Mouse (Mus musculus): Measurements from ENCODE around the gene Smoc1. TPM values are rescaled to one million over a fixed set of nuclear protein-coding genes. Genes with fewer than 3 reads are reported as not detected.
A peak's percentile ranks its signal among the peaks of the same experiment; 100 is the strongest.

Gene Smoc1
- 7.7 and 8.6 TPM in 2 replicates for polyA plus RNA-seq (2015; fragmentation: Nextera tagmentation; extraction: Ambion mirVana)

DNA sequence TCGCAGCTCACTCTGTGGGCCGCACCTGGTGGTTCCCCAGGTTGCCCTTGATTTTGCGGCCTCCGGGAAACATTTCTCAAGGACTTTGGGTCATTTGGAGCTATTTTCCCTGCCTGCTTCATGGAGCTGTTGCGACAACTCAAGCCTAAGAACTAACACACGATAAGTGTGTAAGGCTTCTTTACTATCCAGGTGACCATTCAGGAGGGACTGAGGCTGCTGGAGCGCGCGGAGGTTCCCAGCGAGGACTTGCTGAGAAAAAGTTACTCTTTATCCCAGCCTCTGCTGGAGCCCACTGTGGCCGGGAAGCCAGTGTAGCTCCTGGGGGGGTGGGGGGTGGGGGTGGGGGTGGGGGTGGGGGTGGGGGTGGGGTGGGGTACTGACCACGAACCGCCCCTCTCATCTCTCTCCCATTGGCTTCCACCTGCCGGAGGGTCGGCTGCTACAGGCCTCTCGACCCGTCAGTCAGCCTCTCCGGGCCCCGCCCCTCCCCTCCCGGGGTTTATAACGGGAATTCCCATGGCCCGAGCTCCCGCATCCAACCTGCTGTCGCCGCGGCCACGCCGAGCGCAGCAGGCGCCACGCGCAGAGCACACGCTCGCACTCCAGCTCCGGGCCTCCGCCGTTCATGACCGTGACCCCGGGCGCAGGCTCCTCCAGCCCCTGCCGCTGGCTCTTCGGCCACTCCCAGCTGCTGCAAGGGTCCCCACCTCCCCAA, at the start of gene Smoc1:
Gene Smoc1 (plus strand): TSS at position 532 of the 718 bp plus-strand sequence.
- Histone ChIP-seq H3K4me2 (replicated peaks) (peak within 1 kb of the TSS; percentile 98), H3K4me3 (peak within 1 kb of the TSS; percentile 64), H3K4me1 (peaks cover 38% of the 10 kb centered on the region), H3K9me3 (no peaks in the 10 kb centered on the region), H3K36me3 (no peaks in the 10 kb centered on the region), H3K27me3 (peaks cover 48% of the 10 kb centered on the region), H3K9ac (peak within 1 kb of the TSS; percentile 63), H3K27ac (peak within 1 kb of the TSS; percentile 34; the same call in 1 of the 2 replicates)
- peak; percentile 82 for ATAC-seq (ENCODE audit: low FRiP score, low read depth)
- WGBS, result 6% methylated on average over 31 of the region's 42 CpGs

DNA sequence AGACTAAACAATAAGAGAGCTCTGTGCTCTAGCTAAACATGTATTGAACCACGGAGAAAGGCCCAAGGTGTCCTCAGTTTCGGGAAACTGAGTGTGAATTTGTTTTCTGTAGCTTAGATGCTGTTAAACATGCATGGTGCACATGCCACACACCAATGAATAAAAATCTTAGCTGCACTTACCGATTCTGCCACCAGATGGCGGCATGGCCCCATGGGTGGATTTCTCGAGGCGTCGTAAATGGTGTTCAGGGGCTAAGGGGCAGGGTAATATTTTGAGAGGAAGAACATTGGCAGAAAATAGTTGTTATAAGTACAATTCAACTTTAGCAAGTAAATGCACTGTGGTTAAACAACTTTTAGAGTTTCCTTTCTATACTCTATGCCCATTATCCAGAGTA, 44.3 kb upstream of the Smoc1 start:
- Histone ChIP-seq H3K36me3 (no peaks in the 10 kb centered on the region), H3K4me3 (no peak overlapping the region), H3K27me3 (peaks cover 4% of the 10 kb centered on the region; the same call in 1 of the 2 replicates), H3K4me2 (replicated peaks) (no peak overlapping the region), H3K9me3 (no peaks in the 10 kb centered on the region), H3K4me1 (no peaks in the 10 kb centered on the region), H3K9ac (no peak overlapping the region), H3K27ac (no peak overlapping the region)
- ATAC-seq (ENCODE audit: low FRiP score, low read depth), result no peak
- 1% methylated on average over 7 of the region's 7 CpGs for WGBS

DNA sequence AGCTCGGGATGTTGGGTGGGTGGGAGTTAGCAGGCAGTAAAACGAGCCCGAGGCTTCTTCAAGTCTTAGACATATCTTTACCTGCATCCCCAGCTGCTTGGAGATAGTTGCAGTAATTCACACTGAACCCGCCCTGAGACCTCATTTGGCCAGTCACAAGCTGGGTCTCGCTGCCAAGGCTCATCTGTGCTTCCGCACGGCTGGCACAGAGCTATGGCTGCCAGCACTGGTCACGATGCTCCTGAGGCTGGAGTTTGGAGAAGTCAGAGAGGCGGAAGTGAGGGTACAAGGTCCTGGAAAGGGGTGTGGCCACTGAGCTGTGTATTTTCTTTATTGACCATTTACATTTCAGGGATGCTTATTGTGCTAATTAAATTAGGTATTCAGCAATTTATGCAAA, 42.9 kb upstream of the Smoc1 start:
- Histone ChIP-seq H3K36me3 (no peaks in the 10 kb centered on the region), H3K9ac (no peak overlapping the region), H3K4me2 (replicated peaks) (no peak overlapping the region), H3K4me1 (no peaks in the 10 kb centered on the region), H3K4me3 (no peak overlapping the region), H3K9me3 (no peaks in the 10 kb centered on the region), H3K27ac (no peak overlapping the region), H3K27me3 (peaks cover 4% of the 10 kb centered on the region; the same call in 1 of the 2 replicates)
- 70% methylated on average over 9 of the region's 9 CpGs for WGBS
- no peak for ATAC-seq (ENCODE audit: low FRiP score, low read depth)

DNA sequence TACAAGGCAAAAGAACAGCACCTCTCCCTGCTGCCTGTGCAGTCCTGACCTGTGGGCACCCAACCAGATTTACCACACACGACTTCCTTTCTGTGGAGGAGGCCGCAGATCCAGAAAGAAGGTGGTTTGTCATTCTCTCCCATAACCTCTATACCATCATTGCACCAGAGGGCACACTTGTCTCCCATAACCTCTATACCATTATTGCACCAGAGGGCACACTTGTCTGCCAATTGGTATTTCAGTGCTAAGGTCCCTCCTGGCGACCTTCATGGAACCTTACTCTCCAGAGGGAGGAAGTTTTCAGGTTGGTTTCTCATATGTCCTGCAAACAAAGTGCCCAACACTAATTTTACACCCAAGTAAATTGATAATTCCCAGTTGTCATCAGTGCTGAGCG, 40.0 kb upstream of the Smoc1 start:
- no peak overlapping the region for H3K27ac ChIP-seq
- no peak for ATAC-seq (ENCODE audit: low FRiP score, low read depth)
- no peak overlapping the region for H3K4me2 ChIP-seq (replicated peaks)
- H3K36me3 ChIP-seq, result no peaks in the 10 kb centered on the region
- WGBS, result 85% methylated on average over 4 of the region's 4 CpGs
- H3K27me3 ChIP-seq, result peaks cover 4% of the 10 kb centered on the region; the same call in 1 of the 2 replicates
- H3K9ac ChIP-seq, result no peak overlapping the region
- no peaks in the 10 kb centered on the region for H3K4me1 ChIP-seq
- H3K9me3 ChIP-seq, result no peaks in the 10 kb centered on the region
- no peak overlapping the region for H3K4me3 ChIP-seq

GRCm38 (mm10) chr12:80988286-80988685, 38.3 kb upstream of the Smoc1 start:
- H3K4me1 ChIP-seq, result no peaks in the 10 kb centered on the region

DNA sequence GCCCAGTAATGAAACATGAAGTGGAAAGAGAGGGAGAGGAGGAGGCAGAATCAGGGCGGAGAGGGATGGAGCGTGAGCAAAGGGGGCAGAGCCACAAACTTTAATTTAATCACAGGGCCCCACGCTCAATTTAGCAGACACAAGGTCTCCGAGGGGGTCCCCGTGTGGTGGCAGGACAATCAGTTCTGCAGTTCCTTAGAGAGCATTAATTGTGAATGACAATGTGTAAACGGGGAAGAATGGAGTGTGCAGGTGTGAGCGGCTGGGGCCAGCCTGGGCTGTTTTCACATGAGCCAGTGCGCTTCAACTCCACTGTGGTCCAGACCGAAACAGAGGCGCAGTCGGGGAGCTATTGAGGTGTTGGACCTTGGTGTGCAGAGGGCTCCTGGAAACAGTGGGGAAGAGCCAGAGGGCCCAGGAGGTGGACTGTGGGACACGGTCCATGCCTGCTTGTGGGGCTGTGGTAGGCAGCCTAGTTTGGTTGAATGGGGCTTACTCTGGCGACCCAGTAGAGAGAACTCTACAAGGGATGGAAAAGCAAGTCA, 35.6 kb upstream of the Smoc1 start:
- 83% methylated on average over 13 of the region's 13 CpGs for WGBS
- ATAC-seq (ENCODE audit: low FRiP score, low read depth), result no peak

More at GRCm38 (mm10) chr12:80988286-80988685, 38.3 kb upstream of the Smoc1 start:
- H3K9me3 ChIP-seq, result no peaks in the 10 kb centered on the region
- no peak for ATAC-seq (ENCODE audit: low FRiP score, low read depth)
- H3K27me3 ChIP-seq, result peaks cover 4% of the 10 kb centered on the region; the same call in 1 of the 2 replicates
- no peak overlapping the region for H3K27ac ChIP-seq
- WGBS, result 81% methylated on average over 3 of the region's 3 CpGs
- no peak overlapping the region for H3K9ac ChIP-seq
- H3K4me3 ChIP-seq, result no peak overlapping the region
- no peaks in the 10 kb centered on the region for H3K36me3 ChIP-seq
- H3K4me2 ChIP-seq (replicated peaks), result no peak overlapping the region

DNA sequence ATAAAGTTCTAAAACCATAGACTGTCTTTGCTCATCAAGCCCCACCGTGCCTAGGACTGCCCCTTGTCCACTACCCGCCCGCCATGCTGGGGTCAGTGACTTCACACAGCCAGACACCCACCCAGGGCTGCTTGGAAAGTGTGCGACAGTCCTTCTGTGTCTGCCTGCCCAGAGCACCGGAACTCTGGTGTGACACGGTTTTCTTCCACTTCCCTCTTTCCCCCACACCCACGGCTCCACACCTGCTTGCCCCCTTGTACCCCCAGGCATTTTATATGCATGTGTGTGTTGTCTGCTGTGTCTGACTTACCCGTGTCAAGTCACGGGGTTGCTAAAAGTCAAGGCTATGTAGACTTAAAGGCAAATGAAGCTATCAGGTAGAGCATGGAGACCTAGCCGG, 34.8 kb upstream of the Smoc1 start:
- Histone ChIP-seq H3K9ac (no peak overlapping the region), H3K27ac (no peak overlapping the region), H3K36me3 (no peaks in the 10 kb centered on the region), H3K27me3 (no peaks in the 10 kb centered on the region), H3K9me3 (no peaks in the 10 kb centered on the region), H3K4me1 (no peaks in the 10 kb centered on the region), H3K4me2 (replicated peaks) (no peak overlapping the region), H3K4me3 (no peak overlapping the region)
- ATAC-seq (ENCODE audit: low FRiP score, low read depth), result no peak
- WGBS, result 72% methylated on average over 10 of the region's 10 CpGs

More for the DNA sequence above, 35.6 kb upstream of the Smoc1 start:
- H3K27ac ChIP-seq, result no peak overlapping the region
- H3K9ac ChIP-seq, result no peak overlapping the region
- no peaks in the 10 kb centered on the region for H3K4me1 ChIP-seq
- no peaks in the 10 kb centered on the region for H3K9me3 ChIP-seq
- H3K27me3 ChIP-seq, result no peaks in the 10 kb centered on the region
- H3K36me3 ChIP-seq, result no peaks in the 10 kb centered on the region
- H3K4me2 ChIP-seq (replicated peaks), result no peak overlapping the region
- no peak overlapping the region for H3K4me3 ChIP-seq

GRCm38 (mm10) chr12:80992540-80993122, 34.0 kb upstream of the Smoc1 start:
- 76% methylated on average over 8 of the region's 8 CpGs for WGBS
- Histone ChIP-seq H3K4me2 (replicated peaks) (no peak overlapping the region), H3K9ac (no peak overlapping the region), H3K9me3 (no peaks in the 10 kb centered on the region), H3K4me1 (no peaks in the 10 kb centered on the region), H3K27ac (no peak overlapping the region), H3K4me3 (no peak overlapping the region), H3K27me3 (no peaks in the 10 kb centered on the region), H3K36me3 (no peaks in the 10 kb centered on the region)
- ATAC-seq (ENCODE audit: low FRiP score, low read depth), result no peak

DNA sequence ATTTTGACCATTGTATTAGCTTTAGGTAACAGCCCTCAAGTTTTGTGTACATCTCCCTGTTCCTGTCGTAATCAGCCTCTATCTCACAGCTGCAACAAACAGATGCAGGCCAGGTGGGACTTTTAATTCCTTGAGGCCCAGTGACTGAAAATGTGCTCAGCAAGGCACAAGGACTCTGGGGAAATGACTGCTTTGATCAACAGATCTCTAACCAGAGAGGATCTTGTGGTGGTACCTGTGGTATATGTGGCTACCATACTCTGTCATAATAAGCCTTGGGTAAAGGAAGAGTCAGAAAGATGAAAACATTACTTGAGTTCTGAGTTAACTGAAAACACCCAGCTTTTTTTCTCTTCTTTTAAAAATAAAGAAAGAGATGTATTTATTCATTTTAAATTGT, 32.8 kb upstream of the Smoc1 start:
- Histone ChIP-seq H3K27me3 (peaks cover 5% of the 10 kb centered on the region; the same call in 1 of the 2 replicates), H3K9ac (no peak overlapping the region), H3K36me3 (no peaks in the 10 kb centered on the region), H3K4me3 (no peak overlapping the region), H3K4me2 (replicated peaks) (no peak overlapping the region), H3K27ac (no peak overlapping the region), H3K4me1 (peaks cover 5% of the 10 kb centered on the region), H3K9me3 (no peaks in the 10 kb centered on the region)
- WGBS, result 58% methylated on average over 1 of the region's 1 CpGs
- ATAC-seq (ENCODE audit: low FRiP score, low read depth), result no peak

DNA sequence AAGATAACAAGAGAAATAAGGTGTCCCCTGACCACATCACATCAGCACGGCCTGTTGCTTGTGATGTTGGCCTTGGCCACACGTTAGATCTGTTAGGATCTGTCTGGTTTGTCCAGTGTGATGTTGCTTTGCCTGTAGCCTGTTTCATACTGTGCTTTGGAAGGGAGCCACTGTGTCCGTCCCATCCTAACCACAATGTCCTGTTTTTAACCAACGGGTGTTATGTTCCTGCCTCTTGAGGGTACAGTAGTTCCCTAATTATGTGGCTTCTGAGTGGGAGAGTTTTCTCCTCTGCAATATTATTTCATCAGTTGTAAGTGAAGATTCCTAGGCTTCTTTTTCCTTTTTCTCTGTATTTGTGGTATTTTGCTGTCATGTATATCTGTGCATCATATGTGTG, 31.3 kb upstream of the Smoc1 start:
- no peak for ATAC-seq (ENCODE audit: low FRiP score, low read depth)
- H3K4me1 ChIP-seq, result peaks cover 8% of the 10 kb centered on the region

DNA sequence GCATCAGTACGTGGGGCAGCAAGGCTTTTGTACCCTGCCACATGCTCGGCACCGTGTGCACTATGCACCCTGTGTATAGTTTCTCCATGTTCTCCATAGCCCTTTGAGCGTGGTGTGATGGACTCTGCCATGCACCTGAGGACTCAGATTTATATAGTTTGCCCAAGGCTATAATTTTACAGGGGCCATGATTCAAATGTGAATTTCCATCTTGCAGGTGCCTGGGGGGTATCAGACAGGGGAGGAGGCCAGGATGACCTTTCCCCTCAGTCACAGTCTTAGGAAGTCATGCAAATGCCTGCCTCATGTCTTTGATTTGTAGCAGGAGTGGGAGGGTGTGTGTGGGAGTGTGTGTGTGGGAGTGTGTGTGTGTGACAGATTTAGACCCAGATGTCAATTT, 29.0 kb upstream of the Smoc1 start:
- 47% methylated on average over 4 of the region's 4 CpGs for WGBS
- Histone ChIP-seq H3K9me3 (no peaks in the 10 kb centered on the region), H3K36me3 (no peaks in the 10 kb centered on the region), H3K4me1 (peaks cover 8% of the 10 kb centered on the region), H3K27me3 (peaks cover 22% of the 10 kb centered on the region), H3K9ac (no peak overlapping the region), H3K4me2 (replicated peaks) (no peak overlapping the region), H3K4me3 (no peak overlapping the region), H3K27ac (no peak overlapping the region)
- no peak for ATAC-seq (ENCODE audit: low FRiP score, low read depth)

More for the DNA sequence above, 31.3 kb upstream of the Smoc1 start:
- Histone ChIP-seq H3K27me3 (peaks cover 18% of the 10 kb centered on the region), H3K9ac (no peak overlapping the region), H3K4me3 (no peak overlapping the region), H3K4me2 (replicated peaks) (no peak overlapping the region), H3K27ac (no peak overlapping the region), H3K9me3 (no peaks in the 10 kb centered on the region), H3K36me3 (no peaks in the 10 kb centered on the region)
- 87% methylated on average over 4 of the region's 4 CpGs for WGBS

DNA sequence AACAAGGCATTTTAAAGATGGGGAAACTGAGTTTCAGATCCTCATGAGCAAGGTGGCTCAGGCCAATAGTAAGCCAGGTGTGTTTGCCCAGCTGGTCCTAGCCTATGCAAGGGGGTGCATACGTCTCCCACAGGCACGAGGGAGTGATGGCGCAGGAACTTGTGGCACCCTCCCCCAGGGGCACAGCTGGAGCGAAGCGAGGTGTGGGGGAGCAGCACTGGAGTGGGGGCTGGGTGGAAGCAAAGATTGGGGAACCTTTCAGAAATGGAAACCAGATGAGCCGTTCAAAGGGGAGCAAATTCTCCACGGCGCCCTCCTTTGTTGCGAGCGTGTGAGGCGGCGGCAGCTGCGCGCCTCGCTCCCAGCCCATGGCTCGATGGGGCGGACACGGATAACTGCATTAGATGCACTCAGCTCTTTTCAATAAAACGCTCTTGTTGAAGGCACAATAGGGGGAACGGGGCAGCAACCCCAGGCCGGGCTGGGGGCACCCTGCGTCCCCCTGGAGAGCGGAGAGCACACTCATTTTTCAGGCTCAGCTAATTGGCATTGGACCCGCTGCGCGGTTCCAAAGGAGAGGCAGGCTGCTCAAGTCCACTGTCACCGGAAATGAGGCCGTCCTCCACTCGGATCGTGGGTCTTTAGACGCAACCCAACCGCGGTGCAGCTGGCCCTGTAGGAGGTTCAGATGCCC, 27.9 kb upstream of the Smoc1 start:
- Histone ChIP-seq H3K27ac (no peak overlapping the region), H3K9ac (peak overlapping the region; percentile 45), H3K4me2 (replicated peaks) (peak overlapping the region; percentile 58), H3K4me3 (peak overlapping the region; percentile 33), H3K4me1 (peaks cover 17% of the 10 kb centered on the region), H3K9me3 (no peaks in the 10 kb centered on the region), H3K27me3 (peaks cover 22% of the 10 kb centered on the region), H3K36me3 (no peaks in the 10 kb centered on the region)
- WGBS, result 2% methylated on average over 33 of the region's 33 CpGs
- ATAC-seq (ENCODE audit: low FRiP score, low read depth), result peak; percentile 48

All from limb, embryonic 13.5 days (tissue).